Mouse (Mus musculus) layer of hippocampus, adult 11-12 months (tissue): ENCODE measurements at regions not wholly inside any gene's neighbourhood (a gene's known extent, or its start where the extent isn't known, plus 50 kb on each side); places are given as distances from the start of the nearest gene placed in this dataset.
A peak's percentile ranks its signal among the peaks of the same experiment; 100 is the strongest.

ENCODE experiments used
- DNase-seq: peaks from one replicate; pipeline ENCODE4 v3.0.0; 2022; ENCODE audit warnings: low spot score

DNA sequence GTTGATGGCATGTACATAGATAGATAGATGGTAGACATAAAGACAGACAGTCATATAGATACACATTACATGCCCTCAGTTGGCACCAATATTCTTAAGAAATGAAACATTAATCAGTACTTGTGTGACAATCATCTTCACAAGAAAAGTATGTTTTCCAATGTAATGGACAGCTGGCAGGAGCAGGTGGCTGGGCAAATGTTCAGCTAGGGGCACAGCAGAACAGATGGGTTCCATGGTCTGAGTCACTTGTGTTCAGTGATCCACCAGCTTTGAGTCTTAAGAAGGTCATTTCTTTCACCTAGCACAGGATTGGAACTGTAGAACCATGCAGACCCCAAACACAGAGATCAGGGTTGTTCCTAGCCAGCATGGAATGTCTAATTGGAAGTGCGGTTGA is 2631.2 kb upstream of the 5930422O12Rik start:
- peak; percentile 9 for DNase-seq

DNA sequence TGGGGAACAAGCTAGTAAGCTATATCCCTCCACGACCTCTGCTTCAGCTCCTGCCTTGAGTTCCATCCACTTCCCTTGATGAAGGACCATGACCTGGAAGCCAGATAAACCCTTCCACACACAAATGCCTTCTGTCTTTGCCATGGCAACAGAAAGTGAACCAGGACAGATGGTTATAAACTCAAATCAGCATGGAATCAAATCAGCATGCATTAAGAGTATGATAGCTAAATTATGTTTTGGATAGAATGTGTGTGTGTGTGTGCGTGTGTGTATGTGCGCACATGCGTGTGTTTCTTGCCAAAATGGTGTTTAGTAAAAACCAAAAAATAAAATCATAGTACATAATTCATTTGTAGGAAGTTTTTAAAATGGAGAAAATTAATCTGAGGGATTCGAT is 2611.5 kb upstream of the 5930422O12Rik start:
- no peak for DNase-seq

- DNase-seq = no peak
Measured at GRCm38 (mm10) chr8:30822835-30823587, 2605.5 kb upstream of the 5930422O12Rik start.

DNA sequence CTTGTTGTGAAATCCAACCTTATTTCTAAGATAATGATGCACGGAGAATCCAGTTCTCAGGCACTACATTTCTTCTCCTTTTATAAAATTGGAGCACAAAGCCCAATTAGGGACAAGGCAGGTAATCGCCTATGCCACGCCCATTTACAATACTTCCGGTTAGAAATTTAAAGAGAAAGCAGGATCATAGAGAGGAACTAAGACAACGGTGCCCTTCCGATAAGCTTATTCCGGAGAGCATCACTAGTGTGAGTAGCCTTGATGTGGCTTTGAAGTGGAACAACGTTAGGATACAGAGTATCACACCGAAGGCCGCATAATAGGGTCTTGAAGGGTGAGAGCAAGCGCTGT is 2604.9 kb upstream of the 5930422O12Rik start:
- DNase-seq = no peak

DNA sequence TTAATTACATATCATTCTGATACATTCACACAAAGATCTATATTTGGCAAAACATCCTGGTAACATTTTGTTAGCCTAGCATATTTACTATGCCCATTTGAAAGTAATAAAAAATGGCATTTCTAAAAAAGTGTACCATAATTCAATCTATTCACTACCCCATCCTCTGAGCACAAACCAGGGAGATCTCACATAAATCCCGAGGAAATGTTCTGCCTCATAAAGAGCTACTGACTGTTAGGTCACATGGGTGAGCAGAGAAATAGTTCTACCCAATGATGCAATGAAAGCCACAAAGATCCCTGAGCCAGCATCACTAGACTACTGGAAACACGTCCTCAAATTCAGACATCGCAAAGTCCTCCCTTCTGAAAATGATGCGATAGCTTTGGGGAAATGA is 2602.5 kb upstream of the 5930422O12Rik start:
- DNase-seq = no peak

DNA sequence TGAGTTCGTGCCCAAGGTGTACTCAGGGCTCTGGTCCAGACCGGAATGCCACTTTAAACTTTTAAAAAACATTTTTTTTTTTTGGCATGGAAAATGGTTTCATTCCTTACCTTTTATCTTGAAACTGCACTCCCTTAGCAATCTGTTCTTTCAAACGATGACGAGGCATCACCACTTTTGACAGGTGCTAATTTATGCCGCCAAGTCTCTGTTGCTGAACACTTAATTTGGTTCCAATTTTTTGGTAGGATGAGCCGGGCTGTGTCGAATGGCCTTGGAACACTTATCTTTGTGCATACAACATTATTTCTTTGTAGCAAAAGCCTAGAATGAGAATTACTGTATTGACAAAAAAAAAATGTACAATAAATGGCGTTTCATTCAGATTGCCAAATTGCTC is 2590.5 kb upstream of the 5930422O12Rik start:
- DNase-seq = no peak

- DNase-seq = peak; percentile 83
Measured at GRCm38 (mm10) chr8:30840064-30840463, 2588.4 kb upstream of the 5930422O12Rik start.

- DNase-seq = peak; percentile 5
Measured at GRCm38 (mm10) chr8:30863017-30863416, 2565.5 kb upstream of the 5930422O12Rik start.

- no peak for DNase-seq
Measured at GRCm38 (mm10) chr8:30906044-30906695, 2522.3 kb upstream of the 5930422O12Rik start.

DNA sequence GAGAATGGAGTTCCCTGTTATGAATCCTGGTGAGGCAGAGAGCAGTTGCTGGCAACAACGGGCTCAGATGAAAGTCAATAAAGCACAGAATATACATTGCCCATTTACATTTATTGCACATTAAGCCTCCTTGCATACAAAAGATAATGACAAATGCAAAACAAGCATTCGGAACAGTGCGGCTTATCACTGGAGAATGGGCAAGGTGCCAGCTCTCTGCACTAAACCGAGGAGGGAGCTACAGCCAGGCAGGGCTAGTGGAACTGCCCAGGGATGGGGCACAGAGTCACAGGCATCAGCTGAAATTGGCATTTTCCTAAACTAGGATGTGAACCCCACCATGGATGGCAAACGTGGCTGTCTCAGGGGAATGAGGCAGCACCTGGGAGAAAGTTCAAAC is 2514.8 kb upstream of the 5930422O12Rik start:
- no peak for DNase-seq

DNA sequence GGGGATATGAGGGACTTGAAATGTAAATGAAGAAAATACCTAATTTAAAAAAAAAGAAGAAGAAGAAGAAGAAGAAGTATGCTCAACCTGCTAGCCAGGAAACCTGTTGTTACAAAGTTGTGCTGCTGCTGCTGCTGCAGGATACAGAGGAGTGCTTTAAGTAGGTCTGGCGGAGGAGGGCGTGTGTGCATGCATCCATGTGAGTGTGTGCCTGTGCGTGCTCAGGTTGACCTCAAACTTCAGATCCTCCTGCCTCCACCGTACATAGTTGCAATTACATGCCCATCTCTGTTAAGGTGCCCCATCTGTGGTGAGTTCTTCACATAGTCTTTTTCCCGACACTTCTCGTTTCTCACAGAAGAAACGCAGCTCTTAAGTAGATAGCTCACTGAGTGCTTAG is 2513.4 kb upstream of the 5930422O12Rik start:
- DNase-seq = no peak

- DNase-seq = peak; percentile 46
Measured at GRCm38 (mm10) chr8:30915601-30916171, 2512.8 kb upstream of the 5930422O12Rik start.

GRCm38 (mm10) chr8:30916184-30916751 is 2512.2 kb upstream of the 5930422O12Rik start:
- DNase-seq = peak; percentile 21

- no peak for DNase-seq
Measured at GRCm38 (mm10) chr8:30921451-30921850, 2507.1 kb upstream of the 5930422O12Rik start.

DNA sequence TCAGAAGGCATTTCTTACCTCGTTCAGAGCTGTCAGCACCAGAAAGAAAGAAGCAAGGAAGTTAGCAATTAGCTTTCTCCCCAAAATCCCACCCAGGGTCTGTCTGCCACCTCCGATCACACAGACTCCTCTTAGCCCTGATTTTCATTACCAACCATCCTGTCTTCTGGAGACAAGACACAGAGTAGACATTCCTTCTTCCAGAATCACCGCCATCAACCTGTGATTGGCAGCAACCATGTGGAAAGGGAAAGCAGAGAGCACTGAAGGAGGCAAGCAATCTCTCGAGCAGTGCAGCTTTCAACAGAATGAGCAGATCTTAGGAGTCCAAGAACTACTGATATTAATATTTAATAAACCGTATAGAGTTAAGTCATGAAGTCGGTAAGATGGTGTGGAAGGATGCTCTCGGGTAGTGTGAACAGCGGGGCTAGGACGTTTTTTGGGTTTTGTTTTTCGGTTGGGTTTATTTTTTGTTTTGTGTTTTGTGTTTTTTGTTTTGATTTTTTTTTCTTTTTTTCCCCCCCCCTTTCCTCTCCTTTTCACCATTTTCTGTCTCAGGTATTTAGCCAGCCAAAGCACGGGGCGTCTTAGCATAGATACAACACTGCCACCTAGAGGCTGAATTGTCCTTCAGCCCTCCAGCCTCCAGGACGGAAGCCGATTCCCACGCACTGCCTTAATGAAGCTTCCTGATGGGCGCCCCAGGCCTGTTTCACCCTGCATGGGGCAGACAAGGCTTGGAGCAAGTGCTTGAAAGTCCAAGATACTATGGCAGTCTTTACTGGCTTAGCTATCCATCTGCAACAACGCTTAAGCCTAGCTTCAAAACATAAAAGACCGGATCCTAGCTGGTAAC is 2505.0 kb upstream of the 5930422O12Rik start:
- DNase-seq = peak; percentile 82

DNA sequence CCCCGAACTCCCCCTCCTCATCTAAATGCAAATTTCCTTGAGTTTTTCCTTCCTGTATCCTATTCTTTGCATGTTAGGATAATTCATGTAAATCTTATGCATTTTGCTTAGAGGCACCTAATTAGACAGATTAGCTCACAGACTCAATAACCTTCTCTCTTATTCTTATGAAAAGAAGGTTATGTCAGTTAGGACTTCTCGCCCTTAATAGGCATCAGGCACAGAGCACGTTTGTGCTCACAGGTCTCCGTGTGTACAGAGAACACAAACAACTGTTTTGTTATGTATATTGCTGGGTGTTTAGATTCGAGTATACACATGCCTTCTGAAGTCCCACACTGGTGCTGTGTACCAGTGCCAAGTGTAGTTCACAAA is 2504.4 kb upstream of the 5930422O12Rik start:
- DNase-seq = no peak

GRCm38 (mm10) chr8:30924656-30925055 is 2503.9 kb upstream of the 5930422O12Rik start:
- no peak for DNase-seq

GRCm38 (mm10) chr8:30937449-30938075 is 2490.9 kb upstream of the 5930422O12Rik start:
- no peak for DNase-seq

- DNase-seq = no peak
Measured at GRCm38 (mm10) chr8:30940901-30941300, 2487.6 kb upstream of the 5930422O12Rik start.

GRCm38 (mm10) chr8:30941511-30942175 is 2486.9 kb upstream of the 5930422O12Rik start:
- DNase-seq = no peak
